Mouse (Mus musculus): ENCODE data around the gene Ecsit. TPM values are rescaled to one million over a fixed set of nuclear protein-coding genes. Genes with fewer than 3 reads are reported as not detected.
"Not testable (repeated sequence)": the region's sequence is repeated elsewhere in the genome, so short reads cannot be mapped to it uniquely, and the experiment has no call there.

Gene Ecsit
- total RNA-seq, 2 experiments from 2014 or later, result 45.8 to 46.8 TPM

DNA sequence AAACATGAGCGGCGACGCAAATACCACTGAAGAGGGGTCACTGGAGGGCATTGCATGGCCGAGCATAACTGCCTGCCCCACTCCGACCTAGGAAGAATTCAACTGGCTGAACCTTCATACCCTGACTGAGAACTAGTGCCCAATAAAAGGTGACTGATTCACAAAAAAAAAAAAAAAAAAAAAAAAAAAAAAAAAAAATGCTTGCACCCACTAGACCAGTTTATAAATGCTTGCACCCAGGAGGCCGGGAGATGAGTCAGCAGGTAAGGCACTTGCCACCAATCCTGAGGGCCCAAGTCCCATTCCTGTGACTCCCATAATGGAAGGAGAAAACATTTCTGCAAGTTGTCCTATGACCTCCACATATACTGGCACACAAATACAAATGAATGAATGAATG is 7.5 kb upstream of the Ecsit start:
- no peak for DNase-seq (ENCODE audit: low spot score in 2 of 2)

DNA sequence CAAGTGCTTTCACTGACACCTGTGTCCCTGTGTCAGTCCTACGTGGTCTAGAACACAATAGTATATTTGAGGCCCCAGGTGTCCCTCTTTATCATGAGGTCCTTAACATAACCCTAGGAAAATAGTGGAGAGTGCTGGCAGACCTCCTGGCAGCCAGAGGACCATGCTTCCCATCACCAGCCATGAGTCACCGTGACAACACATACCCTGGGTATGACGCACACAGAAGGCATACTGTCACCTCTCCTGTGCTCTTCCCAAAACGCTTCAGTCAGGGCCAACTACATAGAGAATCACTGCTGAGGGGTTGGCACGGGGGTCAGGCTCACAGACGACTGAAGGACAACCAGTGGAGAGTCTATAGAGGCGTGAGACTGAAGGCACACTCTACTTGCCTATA is 4.7 kb upstream of the Ecsit start:
- DNase-seq (ENCODE audit: low spot score in 2 of 2), result no peak

DNA sequence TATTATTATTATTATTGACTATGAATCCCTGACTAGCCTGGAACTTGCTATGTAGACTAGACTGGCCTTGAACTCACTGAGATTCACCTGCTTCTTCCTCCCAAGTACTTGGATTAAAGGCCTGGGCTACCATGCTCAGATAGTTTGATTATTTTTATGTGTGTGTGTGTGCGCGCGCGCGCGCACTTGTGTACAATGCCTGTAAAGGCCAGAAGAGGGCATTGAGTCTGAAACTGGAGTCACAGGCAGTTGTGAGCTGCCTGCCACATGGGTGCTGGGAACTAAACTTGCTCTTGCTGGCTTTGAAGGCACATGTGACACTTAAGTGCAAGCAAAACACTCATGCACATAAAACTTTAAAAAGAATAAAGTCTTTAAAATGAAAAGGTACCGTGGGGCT is 4.0 kb upstream of the Ecsit start:
- DNase-seq (ENCODE audit: low spot score in 2 of 2), result no peak

DNA sequence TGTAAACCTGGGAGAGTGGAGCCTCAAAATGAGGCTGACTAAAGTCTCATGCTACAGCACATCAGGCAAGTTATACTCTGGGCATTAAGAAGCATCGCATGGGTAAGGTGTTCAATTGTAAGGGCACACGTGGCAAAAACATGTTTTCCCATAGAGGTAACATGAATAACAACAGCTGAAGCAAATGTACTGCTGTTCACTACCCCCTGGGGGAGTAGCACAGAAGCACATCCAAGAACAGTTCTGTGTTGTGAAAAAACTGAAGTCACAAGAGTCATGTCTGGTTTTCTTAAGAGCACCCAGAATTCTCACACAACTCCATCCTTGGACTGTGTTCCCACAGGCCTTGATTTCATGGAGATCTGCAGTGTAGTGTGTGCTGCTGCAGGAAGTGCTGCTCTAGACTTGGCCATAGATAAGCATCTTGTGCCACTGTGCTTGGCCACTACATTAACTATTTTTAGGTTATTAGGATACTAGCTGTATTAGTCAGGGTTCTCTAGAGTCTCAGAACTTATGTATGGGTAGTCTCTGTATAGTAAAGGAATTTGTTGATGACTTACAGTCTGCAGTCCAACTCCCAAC is 1.9 kb upstream of the Ecsit start:
- DNase-seq (ENCODE audit: low spot score in 2 of 2), result no peak

GRCm38 (mm10) chr9:22086012-22086411 is 774 bp upstream of the Ecsit start:
- DNase-seq (ENCODE audit: low spot score in 2 of 2), result no peak

DNA sequence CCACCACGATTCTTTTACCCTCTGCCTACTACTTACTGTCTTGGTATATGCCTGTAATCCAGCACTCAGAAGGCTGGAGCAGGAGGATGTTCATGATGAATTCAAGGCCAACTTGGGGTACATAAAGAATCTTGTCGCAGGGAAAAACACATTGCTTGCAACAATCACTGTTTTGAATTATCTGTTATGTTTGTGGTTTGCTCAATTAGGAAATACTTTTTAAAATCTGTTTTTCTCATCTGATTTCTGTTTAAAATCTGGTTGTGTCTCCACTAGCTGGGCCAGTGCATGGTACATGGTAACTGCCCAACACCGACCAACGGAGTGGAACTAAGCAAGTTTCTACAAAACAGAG is 594 bp downstream of the Ecsit start:
- no peak for DNase-seq (ENCODE audit: low spot score in 2 of 2)

DNA sequence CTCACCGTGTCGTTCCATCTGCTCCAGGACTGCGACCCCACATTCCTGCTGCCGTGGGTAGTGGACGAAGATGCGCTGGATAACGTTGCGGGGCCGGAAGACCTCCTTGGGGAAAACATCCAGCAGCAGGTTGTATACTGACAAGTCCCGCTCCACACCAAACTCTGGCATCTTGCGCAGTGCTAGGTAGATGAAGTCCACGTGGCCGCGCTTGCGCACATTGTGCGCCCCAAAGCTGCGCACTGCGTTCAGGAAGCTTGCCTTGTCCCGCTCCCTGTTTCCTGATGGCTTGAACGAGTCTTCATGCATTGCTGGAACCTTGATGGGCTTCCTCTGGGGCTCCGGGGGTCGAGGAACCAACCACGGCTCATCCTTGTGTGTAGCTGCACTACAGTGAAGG is 9.0 kb downstream of the Ecsit start:
- no peak for DNase-seq (ENCODE audit: low spot score in 2 of 2)

DNA sequence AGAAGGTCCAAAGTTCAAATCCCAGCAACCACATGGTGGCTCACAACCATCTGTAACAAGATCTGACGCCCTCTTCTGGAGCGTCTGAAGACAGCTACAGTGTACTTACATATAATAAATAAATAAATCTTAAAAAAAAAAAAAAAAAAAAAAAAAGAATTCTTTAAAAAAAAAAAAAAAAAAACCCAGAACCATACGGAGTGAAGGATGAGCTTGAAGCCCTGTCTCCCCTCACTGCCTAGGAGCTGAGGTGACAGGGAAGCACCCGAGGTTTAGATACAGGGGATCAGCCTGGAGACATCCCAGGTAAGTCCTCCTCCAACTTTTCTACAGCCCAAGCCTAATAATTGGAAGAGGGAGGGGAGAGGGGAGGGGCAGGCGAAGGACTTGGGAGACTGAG is 9.5 kb downstream of the Ecsit start:
- not testable (repeated sequence) for DNase-seq (ENCODE audit: low spot score in 2 of 2)

- no peak for DNase-seq (ENCODE audit: low spot score in 2 of 2)
Measured at GRCm38 (mm10) chr9:22072276-22072675, 13.0 kb downstream of the Ecsit start.

- DNase-seq (ENCODE audit: low spot score in 2 of 2), result peak; percentile 98
Measured at GRCm38 (mm10) chr9:22070791-22071573, 14.3 kb downstream of the Ecsit start, which contains the start of the genes Gm49318 and Zfp653. Gene Gm49318, minus strand, starts transcription at chr9:22071259. Gene Zfp653, minus strand, starts transcription at chr9:22071376.

DNA sequence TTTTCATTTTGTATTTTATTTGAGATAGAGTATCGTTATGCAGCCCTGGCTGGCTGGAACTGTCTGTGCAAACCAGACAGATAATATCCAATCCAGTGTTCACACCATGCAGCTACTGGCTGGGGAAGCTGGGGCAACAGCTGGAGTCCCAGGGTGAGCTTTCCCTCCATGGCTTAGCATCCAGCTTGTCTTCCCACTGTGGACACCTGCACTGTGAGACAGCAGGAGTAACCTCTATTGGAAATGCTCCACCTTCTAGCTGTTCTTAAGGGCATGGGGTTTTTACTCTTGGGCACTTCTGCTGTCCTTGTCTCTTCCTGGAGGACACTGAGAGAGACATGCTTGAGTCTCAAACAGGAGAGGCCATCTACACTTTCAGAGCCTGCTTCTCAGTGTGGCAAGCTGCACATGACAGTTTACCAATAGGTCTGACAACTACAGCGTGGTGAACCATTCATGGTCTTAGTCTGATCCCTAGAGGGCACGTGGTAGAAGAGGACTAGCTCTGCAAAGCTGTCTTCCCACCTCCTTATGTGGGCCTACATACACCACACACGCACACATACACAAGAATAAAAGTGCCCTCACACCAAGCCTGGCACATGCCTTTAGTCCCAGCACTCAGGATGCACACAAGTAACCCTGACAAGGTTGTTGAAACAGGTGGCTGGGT is 15.2 kb downstream of the Ecsit start:
- DNase-seq (ENCODE audit: low spot score in 2 of 2), result no peak

DNA sequence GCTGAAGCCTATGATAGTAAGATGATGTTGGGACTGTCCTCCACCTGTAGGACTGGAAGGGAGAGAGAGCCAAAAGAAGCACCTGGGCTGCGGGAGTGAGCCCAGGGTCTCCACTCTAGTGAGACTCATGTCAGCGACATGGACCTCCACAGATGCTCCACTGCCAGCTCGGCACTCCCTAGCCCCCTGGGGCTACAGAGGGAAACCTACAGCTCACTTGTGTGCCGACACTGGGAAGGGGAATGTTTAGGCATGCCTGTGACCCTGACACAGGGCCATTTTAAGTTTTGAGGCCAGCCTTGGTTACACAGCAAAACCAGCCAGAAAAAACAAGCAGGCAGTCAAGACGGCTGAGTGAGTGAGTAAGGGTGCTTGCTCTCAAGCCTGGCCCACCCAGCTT is 18.0 kb downstream of the Ecsit start:
- DNase-seq (ENCODE audit: low spot score in 2 of 2), result no peak

DNA sequence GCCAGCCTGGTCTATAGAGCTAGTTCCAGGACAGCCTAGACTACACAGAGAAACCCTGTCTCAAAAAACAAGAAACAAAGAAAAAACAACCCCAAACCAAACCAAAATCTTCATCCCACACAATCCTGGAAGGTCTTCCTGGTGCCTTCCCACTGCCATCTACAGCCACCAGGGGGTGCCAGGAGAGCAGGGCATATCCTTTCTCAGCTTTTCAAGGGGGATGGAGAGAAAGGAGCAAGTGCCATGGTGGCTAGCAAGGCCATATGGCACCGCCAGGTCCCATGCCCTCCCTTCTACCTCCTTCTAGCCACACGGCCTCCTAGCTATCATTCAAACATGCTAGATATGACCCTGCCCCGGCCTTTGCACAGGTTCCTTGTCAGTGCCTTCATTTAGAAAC is 18.8 kb downstream of the Ecsit start:
- no peak for DNase-seq (ENCODE audit: low spot score in 2 of 2)

- no peak for DNase-seq (ENCODE audit: low spot score in 2 of 2)
Measured at GRCm38 (mm10) chr9:22065642-22066041, 19.6 kb downstream of the Ecsit start.

DNA sequence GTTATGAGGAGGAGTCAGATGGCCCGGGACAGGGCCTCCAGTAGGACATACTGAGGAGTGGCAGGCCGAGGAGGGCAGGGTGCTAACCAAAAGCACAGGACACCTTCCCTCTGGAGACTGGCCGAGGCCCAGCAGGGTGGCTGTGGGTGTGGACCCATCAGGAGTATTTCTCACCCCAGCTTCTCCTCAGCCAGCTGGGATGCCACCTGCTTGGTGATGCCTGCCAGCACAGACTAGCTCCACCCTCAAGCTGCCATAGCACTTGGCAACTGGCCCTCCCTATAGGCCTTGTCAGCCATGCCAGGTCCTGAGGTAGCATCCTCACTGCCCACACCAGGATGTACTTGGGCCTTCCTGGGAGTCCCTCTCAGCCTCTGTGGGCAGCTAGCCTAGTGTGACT is 20.9 kb downstream of the Ecsit start:
- no peak for DNase-seq (ENCODE audit: low spot score in 2 of 2)

- DNase-seq (ENCODE audit: low spot score in 2 of 2), result no peak
Measured at GRCm38 (mm10) chr9:22061339-22061738, 23.9 kb downstream of the Ecsit start.

DNA sequence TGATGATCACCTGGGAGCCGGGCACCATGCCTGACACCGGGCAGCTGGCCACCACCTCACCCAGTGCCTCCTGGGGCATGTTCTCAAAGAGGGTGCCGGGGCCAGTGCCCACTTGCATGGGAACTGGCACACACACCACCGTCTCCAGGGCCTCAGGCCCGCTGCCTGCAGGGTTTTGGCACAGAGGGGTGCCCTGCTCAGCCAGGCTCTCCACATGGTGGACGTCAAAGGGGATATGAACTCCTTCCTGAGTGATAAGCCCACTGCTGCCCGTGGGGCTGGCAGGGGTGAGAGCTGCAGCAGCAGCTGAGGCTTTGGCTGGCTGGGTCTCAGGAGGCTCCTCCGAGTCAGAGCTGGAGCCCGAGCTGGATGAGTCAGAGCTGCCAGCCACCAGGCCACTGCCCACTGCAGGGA is 27.2 kb downstream of the Ecsit start:
- DNase-seq (ENCODE audit: low spot score in 2 of 2), result peak in 1 of 2 experiments; percentile 60

DNA sequence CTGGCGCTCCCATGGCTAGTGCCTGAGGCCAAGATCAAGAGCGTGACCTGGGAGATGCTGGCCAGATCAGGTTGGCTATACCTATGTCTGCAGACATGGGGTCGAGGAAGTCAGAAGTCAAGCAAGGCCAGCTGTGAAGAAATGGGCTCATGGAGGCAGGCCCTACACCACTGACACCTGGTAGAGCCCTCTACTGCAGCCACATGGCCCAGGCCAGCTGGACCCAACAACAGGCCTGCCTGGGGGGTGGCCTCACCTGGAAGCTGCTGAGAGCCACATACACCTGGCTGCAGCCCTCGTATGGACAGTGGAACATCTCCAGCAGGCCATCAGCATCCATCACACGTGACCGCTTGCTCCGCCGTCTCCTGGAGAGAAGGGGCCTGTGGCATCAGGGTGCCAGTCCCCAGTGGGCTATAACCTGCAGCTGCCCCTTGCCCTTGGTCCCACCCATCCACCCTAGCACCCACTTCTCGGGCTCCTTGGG is 28.2 kb downstream of the Ecsit start:
- no peak for DNase-seq (ENCODE audit: low spot score in 2 of 2)

DNA sequence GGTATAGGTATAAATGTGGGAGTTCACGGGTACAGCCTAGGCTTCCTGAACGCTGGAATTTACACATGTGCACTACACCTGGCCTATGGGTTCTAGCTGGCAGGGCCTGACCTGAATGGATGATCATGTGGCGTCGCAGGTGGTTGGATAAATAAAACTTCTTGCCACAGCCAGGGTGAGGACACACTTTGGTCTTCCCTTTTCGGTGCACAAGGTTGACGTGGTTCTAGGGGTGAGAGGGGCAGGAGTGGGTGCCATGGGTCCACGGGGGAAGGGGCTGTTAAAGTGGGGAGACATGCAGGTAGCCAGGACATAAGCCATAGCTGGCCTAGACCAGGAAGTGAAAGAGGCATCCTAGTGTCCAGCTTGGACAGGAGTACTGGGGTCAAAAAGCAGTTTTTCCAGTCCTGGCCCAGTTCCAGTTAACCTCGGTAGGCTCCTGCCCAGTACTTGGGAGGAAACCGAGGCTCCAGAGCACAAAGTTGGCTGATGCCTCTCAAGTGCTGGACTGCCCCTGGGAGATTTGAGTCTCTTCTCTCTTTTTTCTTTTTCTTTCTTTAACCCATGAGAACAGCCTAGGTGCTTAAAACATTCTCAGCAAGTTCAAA is 28.8 kb downstream of the Ecsit start:
- no peak for DNase-seq (ENCODE audit: low spot score in 2 of 2)

DNA sequence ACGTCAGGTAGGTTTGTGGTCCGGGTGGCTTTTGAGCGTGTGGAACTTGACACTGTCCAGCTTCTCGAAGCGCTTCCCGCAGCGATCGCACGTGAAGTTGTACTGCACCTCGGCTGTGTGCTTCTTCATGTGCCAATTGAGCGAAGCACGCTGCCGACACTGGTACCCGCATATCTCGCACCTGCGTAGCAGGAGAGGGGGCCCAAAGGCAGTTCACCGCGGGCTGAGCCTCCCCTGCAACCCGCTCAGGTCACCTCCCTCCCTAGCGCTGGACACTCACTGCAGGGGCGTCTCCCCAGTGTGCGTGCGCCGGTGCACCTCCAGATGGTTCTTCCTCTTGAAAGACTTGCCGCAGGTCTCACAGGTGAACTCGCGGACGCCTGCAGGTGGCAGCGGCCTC is 29.5 kb downstream of the Ecsit start:
- DNase-seq (ENCODE audit: low spot score in 2 of 2), result no peak

DNA sequence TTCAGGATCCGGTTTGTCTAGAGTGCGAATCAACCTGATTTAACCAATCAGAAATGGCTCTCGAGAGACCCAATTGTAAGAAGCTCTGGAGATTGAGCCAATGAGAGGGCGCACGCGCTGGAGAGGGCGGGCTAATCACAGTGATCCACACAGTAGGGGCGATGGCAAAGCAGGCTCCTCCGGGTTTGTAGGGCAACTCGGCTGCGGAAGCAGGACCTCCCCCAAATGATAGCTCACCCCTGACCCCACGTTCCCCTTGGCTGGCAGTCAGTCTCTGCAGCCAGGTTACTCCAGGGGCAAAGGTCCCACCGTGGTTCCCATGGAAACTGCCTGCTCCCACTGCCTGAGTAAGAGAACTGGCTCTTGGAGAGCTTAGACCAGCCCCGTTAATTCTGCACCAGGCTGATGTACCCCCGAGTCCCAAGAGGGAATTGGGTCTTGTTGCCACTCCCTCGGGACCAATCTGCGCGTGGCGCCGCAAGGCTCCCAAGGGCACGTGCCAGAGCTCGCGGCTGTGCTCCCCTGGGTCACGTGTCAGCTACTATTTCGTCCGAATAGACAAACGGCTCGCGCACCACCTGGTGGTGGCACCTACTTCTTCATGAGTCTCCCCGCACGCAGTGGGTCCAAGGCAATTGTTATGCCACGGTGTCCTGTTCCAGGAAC is 30.7 kb downstream of the Ecsit start:
- peak; percentile 75 to 79 for DNase-seq (ENCODE audit: low spot score in 2 of 2)

Measured in layer of hippocampus, postnatal 10 days (tissue).